Mouse (Mus musculus) megakaryocyte progenitor cell, adult 5-6 weeks (primary cell): ENCODE measurements around the gene Gm2237. TPM values are rescaled to one million over a fixed set of nuclear protein-coding genes. Genes with fewer than 3 reads are reported as not detected.
"Not testable (repeated sequence)": the region's sequence is repeated elsewhere in the genome, so short reads cannot be mapped to it uniquely, and the experiment has no call there.

Experiments
- ATAC-seq: replicated peaks from 2 replicates; pipeline ENCODE4 v1.8.0; 2016; ENCODE audit warnings: mild to moderate bottlenecking, moderate TSS enrichment, inconsistent platforms; ENCODE audit not compliant: poor library complexity
- total RNA-seq, 2 experiments: library from RNA; stranded (forward) in 1 of 2; stranded (reverse) in 1 of 2; fragments of 157-497, 149-512 nt in 1 of 2; fragments of 200-1000 nt in 1 of 2; gene quantifications; 2 replicates each; pipeline versions ENCODE4 v1.2.3 to v1.2.4; 2015 to 2017

The Gm2237 gene
- 1.4 and 1.9 TPM in 2 replicates for total RNA-seq (2015)
- total RNA-seq (2017), result 1.3 TPM in 1 of 2 replicates, not detected in the other

DNA sequence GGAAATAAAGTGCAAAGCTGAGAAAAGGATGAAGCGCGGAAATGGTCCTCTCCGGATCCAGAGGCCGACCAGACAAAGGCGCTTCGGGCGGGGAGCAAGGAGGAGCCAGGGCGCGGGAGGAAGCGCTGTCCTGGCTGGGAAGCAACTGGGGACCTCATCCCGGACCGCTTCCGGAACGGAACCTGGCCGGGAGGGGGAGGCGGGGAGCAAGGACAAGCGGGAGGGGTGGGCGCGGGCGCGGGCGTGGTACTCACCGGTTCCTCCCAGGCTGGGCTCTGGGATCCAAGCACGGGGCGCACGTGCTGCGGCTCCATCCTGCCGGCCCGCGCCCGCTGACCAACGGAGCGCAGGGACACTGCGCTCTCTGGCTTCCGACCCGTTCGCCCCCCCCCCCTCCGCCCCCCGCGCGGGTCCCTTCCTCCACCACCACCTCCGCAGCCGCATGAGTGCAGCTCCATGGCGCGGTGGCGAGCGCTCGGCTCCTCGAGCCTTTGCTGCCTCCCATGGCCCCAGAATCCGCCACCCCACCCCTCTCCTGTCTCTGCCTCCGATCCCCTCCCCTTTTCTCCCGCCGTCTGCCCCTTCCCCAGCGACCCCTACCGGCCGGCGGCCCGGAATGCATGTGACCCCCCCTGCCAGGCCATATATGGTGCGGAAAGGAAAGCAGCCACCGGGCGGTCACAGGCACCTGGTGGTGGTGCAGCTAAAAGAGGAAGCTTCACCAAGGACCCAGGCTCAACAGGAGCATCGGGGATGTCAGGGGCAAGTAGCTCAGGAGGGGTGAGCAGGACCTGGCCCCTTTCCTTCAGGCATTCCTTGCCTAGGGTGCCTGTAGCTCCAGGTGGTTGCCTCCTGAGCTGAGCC, at the start of gene Gm2237:
Gene Gm2237, minus strand, starts transcription at position 332 of the 864 bp plus-strand sequence.
- not testable (repeated sequence) for ATAC-seq

DNA sequence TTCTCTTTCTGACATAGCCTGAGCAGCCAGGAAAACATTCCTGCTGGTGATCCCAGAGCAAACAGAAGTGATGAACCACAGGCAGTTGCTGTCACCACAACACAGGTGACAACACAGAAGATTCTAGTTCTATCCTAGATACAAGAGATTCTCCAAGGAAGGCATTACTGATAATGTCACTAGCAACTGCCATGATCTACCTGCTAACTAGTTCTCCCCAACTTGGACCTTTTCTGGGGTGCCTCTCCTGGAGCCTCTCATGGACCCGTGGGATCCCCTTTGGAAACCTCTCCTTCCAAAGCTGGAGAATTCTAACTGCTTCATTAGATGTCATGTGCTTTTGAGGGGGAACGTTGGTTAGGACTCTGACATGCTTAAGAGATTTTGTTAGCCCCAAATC, 17.5 kb upstream of the Gm2237 start, which contains the start of gene Gm5458:
Gene Gm5458, minus strand, starts transcription at position 101 of the 400 bp plus-strand sequence.
- not testable (repeated sequence) for ATAC-seq

DNA sequence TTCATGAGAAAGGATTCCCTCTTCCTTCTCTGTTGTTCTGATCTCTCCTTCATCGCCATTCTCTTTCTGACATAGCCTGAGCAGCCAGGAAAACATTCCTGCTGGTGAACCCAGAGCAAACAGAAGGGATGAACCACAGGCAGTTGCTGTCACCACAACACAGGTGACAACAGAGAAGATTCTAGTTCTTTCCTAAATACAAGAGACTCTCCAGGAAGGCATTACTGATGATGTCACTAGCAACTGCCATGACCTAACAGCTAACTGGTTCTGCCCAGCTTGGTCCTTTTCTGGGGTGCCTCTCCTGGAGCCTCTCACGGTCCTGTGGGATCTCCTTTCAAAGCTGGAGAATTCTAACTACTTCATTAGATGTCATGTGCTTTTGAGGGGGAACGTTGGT, 35.1 kb downstream of the Gm2237 start, which contains the start of gene Gm2244:
Gene Gm2244, minus strand, starts transcription at position 101 of the 400 bp plus-strand sequence.
- not testable (repeated sequence) for ATAC-seq

Other genes starting within 250 kb of the Gm2237 start
- 0.46 TPM in 1 of 2 replicates, not detected in the other for gene Gm21738, start 166.2 kb downstream of the Gm2237 start, total RNA-seq (2015)
- 2.4 and 3.2 TPM in 2 replicates for gene Gm21738, start 166.2 kb downstream of the Gm2237 start, total RNA-seq (2017)
- gene Gm2244, start 35.2 kb downstream of the Gm2237 start, total RNA-seq (2015), result not detected in 2 replicates
- gene Gm2244, start 35.2 kb downstream of the Gm2237 start, total RNA-seq (2017), result not detected in 2 replicates
- not detected in 2 replicates for gene Gm5458, start 17.4 kb upstream of the Gm2237 start, total RNA-seq (2015)
- gene Gm5458, start 17.4 kb upstream of the Gm2237 start, total RNA-seq (2017), result not detected in 2 replicates
- gene Nid2, start 166.1 kb upstream of the Gm2237 start, total RNA-seq (2015), result 0.78 and 0.84 TPM in 2 replicates
- 0.30 and 1.7 TPM in 2 replicates for gene Nid2, start 166.1 kb upstream of the Gm2237 start, total RNA-seq (2017)
- gene Rtraf, start 238.7 kb upstream of the Gm2237 start, total RNA-seq (2015), result 165 and 167 TPM in 2 replicates
- gene Rtraf, start 238.7 kb upstream of the Gm2237 start, total RNA-seq (2017), result 141 and 161 TPM in 2 replicates